Mouse (Mus musculus) frontal cortex, adult 2 months (tissue): ENCODE measurements around the gene Hoxa6. TPM values are rescaled to one million over a fixed set of nuclear protein-coding genes. Genes with fewer than 3 reads are reported as not detected.

Experiments used
- DNase-seq, 2 experiments: peaks; one replicate each; pipeline ENCODE4 v3.0.0; 2022; ENCODE audit warnings: low spot score in 1 of 2; ENCODE audit errors: extremely low spot score in 1 of 2
- polyA plus RNA-seq: library from polyadenylated mRNA; depleted of rRNA; stranded (reverse); fragments of >200 nt; gene quantifications from 2 replicates; pipeline ENCODE4 v1.2.3, GENCODE M21; 2012

Hoxa6 gene
- polyA plus RNA-seq, 1 experiment = not detected

DNA sequence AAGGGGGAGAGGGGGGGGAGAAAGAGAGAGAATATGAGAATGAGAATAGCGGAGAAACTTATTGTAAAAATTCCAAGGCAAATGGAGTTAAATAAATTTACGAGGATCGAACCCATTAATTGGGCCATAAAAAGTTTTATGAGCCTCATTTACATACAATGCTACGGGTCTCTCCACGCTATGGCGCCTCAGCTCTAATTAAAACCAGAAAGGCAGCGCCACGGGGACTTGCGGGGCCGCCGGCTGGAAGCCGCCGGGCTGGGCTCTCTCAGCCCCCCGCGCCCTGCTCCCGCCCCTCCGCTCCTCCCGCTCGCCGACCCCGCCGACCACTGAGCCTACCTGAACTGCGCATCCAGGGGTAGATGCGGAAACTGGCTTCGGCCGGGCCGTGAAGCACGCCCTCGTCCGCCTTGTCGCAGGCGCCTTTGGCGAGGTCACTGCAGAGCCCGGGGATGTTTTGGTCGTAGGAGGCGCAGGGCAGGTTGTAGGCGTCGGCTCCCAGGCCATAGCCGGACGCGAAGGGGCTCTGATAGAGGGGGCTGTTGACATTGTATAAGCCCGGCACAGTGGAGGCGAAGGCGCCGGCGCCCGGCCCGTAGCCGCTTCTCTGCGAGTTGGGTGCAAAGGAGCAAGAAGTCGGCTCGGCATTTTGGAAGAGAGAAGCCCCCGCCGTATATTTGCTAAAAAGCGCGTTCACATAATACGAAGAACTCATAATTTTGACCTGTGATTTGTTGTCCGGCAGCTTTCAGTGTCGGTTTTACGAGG, 8.4 kb upstream of the Hoxa6 start:
- DNase-seq = no peak

DNA sequence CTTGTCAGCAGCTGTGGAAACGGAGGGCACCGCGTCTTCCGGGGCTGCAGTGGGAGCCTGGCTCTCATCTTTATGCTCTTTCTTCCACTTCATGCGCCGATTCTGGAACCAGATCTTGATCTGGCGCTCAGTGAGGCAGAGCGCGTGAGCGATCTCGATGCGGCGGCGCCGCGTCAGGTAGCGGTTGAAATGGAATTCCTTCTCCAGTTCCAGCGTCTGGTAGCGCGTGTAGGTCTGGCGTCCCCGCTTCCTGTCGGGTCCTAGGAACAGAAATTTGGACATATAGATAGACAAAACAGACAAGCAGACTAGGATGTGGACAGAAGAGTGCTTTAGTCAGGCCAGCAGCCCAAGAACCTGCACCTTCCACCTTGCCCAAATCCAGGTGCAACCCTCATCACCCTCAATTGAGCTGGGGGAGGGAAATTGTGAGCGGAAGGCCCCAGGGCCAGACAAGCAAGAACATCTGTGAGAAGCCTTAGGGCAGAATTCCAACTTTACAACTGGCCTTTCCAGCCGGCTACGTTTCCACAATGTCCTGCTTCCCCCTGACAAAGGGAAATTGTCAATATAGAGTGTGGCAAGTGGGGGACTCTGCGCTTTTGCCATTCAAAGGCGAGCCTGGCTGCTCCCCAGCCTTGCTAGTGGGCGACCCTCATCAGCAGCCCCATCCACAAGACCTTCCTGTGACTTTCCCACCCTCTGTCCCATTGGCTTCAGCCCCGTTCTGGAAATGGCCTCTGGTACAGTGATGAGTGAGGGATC, 7.4 kb upstream of the Hoxa6 start:
- no peak for DNase-seq

DNA sequence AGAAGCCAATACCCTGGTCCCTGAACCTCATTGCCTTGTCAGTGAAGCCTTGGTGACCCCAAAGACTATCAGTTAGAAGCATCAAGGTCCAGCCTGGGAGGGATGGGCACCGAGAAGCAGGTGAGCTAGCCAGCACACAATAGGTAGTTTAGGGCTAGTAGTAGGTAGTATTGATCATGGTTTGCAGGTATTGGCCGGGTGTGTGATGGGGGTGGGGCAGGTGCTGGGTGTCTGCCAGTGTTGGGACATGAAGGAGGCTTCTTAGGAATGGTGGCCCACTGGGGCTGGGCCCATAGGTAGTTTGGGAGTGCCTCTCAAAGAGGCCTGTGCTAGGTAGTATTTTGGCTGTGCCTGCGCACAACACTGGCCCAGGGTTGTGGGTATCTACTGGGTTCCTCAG, 6.5 kb upstream of the Hoxa6 start:
- DNase-seq = no peak

DNA sequence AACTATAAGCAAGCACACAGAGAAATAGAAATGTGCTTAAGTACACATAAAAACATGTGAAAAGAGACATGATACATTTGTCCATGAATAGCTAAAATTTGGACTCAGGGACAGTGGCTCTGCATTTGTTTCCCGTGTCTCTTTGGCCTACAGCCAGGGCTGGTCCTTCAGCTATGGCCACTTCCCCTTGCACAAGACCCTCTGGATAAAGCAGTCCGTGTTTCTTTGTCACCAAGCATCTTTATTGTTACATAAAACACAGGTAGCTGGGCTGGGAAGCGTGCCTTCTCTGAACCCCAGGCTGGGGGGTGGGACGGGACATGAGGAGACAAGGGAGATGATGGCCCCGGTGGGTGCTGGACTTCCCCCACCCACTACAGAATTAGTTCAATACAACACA, 5.7 kb upstream of the Hoxa6 start:
- DNase-seq = no peak

DNA sequence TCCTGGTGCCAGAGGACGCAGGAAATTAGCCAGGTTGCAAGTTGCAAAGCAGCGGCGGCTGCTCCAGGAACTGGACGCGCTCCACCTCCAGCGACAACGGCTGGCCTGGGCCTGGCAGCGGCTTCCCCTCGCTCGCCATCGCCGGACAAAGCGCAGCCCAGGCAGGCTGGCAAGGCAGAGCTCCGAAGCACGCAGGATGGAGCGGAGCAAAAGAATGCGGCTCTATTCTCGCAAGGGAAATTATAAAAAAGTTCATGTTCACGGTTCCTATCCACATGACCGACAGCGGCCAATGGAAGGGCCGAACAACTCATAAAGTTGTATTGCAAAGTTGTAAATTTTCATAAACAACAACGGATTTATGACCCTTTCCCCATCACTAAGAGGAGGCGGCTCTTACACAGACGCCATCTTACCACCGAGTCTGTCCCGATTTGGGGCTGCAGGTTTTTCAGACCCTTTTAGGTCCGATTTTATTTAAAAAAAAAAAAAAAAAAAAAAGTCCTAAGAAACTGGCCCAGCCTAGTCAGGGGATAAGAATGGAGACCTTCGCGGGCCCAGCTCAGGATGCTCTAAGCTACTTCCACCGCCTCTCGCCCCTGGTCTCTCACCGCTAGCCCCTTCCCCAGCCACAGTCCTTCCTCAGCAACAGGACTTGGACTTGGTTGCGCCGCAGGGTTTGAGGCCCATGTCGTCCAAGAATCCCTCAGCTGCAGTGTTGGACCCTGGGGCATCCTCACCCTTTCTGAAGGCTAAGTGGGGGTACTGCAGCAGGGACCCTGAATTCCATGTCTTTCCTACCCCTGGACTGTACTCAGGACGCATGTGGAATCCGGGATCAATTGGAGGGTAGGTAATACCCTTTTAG, 4.8 kb upstream of the Hoxa6 start, which contains the start of the genes Hoxa3 and Gm28308:
TSS of gene Hoxa3 (minus strand) at position 218 of the 868 bp plus-strand sequence.
TSS of gene Gm28308 (minus strand) at position 221 of the 868 bp plus-strand sequence.
- DNase-seq = no peak

DNA sequence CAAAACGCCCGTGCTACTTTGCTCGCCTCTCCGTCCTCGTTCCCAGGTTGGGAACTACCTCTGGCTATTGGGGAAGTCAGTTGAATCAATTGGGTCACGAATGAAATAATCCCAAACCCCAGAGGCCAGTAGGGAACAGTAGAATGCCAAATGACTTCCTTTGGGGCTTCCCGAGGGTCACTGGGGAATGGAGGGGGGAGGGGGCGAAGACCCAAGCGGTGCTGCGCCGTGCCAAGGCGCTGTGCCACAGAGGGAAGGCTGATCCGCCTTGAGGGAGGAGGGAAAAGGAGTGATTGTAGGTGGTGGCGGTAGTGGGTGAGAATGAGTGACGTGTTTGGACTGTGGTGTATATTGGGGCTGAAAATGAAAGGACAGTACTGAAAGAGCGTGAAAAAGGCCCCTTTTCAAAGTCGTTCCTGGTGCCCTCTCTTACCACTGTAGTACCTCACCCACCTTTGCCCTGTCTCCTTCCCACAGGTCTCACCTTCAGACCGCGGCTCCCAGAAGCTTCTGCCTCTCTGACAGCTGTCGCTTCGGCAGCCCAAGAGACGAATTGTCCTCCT, 4.1 kb upstream of the Hoxa6 start:
- DNase-seq = no peak

DNA sequence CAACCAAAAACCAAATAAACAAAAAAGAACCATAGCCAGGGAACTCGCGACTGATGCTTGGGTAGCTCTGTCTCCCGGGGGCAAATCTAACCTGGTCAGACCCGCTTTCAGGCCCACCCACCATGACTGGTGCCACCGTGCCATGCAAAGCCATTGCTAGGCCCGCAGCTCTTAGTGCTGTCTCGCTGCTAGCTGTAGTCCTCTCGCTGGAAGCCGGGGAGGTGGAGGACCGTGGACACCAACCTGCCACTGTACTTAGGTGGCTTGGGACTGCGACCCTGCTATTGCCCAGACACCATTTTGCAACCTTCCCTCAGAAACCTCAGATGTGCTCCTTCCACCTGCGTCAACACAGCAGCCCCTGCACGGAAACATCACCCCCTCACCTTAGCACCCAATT, 3.4 kb upstream of the Hoxa6 start:
- no peak for DNase-seq

DNA sequence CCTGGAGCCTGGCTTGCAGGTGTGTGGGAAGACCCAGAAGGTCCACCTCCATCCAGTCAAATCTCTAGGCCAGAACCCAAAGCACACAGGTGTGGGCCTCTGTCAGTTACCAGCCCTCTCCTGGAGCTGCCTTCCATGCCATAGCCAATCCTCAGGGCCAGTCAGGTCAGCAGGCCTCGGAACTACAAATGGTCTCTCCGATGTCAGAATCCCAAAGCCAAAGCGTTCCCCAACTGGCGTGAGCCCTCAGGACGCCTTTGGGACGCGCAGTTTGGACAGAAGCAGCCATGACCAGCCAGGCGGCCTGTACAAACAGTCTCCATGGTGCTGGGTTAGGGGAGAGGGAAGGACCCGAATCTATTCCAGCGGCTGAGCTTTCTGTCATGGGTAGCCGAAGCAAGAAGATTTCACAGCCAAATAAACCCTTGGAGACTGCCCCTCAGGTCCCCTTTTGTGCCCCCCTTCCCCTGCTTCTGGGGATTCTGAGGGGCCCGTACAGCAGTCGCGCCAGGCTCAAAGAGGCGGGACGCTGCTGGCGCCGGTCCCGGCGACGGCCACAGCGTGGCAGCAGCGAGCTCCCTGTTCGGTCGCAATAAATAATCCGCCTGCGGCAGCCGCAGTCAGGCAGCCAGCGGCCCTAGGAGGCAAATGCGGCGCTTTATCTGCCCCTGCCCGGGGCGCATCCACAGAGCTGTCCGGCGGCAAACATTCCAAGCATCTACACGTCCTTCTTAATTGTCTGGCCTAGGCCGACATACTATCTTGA, 2.8 kb upstream of the Hoxa6 start:
- DNase-seq = peak in 1 of 2 experiments; percentile 52

DNA sequence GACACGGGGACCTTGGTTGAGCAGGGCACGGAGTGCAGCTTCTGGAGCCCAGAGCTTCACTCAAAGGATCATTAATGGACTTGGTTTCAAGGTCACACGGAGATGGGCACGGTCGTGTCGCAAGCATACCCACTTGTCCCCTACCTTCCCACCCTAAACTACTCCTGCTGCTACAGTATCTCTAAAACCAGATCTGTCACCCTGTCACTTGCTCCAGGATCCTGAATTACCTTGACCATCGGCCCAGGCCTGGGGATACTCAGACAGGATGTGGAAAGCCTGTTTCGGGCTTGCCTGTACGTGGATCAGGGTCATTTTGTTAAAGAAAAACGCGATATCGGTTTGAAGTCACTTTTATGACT, 1.1 kb upstream of the Hoxa6 start:
- no peak for DNase-seq

DNA sequence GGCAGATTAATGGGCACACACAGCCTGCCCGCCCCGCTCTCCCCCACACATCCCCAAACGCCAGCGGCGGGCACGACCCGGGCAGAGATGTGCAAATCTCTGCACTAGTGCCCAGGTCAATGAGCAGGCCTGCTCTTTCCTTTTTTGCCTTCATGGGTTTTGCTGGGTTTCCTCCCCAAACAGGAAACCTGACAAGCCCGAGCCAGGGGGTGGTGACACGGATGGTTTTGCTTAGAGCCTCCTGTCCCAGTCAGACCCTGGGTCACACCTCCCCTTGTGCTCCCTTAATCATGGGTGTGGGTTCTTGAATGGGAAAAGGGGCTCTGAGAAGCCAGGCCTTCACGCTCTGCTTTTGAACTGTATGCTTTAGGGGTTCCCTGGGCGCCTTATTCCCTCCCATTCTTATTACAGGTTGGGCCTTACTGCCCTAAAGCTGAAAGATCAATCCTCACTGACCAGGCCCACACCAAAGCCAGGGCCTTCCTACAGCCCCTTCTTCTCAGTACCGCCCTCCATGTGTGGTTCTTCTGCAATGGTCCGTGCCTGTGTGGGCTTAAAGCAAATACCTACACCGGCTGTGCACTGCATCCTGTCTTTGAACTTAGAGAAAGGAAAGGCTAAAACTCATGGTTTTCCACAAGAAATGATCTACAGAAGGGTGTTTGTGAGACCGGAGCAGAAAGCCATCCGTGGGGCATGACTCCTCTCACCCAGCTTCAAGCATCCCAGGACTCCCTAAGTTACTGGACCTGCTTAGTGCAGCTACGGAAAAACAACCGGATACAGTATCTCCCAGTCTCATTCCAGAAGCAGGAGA, 554 bp upstream of the Hoxa6 start:
- no peak for DNase-seq

DNA sequence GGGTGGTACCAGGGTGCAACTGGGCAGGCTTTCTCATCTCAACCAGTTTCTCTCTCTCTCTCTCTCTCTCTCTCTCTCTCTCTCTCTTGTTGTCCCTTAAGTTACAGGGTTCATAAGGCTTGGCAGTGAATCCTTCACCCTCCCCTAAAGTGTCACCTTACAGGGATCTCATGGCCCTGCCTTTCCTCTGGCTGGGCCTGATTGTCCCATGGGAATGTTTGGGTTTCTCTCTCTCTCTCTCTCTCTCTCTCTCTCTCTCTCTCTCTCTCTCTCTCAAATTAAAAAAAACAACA, 892 bp downstream of the Hoxa6 start:
- no peak for DNase-seq

DNA sequence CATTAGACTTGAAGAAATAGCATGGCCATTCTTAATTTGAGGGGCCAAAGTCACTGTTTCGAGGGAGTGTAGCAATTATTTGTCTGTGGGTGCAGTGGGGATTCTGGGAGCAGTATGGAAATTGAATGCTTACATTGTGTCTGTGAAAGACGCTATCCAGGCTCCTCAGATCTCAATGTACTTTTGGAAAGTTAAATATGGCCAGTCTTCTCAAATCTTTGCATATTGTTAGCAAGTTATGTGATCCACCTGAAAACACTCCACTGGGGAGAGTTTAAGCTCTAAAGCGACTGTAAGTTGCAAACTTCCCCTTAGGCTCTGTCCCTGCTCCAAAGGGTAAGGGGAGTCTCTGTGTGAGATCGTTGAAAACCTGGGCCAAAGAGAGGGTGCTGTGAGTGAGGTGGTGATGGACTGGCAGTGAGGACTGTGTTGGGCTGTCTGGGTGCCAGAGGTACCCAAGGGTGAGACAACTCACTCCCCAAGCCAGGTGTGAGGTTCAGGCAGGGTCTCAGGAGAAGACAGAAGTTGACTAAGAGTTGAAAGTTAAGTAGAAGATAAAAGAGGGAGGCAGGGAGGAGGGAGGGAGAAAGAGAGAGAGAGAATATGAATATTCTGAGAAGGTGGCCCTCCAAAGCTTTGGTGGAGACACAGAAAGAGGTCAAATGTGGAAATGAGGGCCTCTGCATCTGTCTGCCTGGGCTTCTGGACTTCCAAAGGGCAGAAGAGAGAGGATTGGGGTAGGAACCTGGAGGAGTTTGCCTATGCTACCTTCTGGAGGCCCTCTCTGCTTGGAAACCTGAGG, 1.4 kb downstream of the Hoxa6 start:
- DNase-seq = no peak

DNA sequence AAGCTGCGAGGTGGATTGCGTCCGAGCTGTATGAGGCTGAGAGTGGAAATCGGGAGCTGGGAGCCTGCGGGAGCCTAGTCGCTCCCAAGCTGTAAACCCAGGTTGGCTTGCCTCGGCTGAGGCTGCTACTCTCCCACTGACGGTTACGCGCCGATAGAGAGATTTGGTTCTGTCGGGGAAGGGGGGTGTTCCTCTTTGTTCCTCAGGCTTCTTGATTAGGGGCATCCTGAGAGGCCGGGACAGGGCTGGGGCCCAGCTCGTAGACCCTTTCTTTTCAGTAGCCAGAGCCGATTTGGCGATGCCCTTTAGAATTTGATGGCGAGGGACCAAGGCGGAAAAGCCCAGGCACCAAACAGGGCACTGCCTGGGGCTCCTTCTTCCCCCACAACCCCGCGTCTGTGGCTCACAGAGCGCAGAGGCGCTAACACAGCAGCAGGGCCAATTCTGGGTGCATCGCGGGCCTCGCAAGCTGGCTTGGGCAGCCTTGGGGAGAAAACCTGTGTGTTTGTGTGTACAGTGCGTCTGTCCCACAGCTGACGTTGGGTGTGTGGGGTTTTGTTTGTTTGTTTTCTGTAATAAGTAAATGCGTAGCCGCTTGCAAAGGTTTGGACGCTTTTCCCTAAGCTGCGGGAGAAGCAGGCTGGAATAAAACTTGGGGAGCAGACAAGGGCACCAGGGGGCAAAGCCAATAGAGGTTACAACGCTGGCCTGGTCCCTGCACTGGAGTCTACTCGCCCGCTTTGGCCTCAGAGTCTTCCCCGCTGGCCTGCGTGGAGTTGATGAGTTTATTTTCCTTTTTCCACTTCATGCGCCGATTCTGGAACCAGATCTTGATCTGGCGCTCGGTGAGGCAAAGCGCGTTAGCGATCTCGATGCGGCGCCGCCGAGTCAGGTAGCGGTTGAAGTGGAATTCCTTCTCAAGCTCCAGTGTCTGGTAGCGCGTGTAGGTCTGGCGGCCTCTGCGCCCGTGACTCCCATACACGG, 2.6 kb downstream of the Hoxa6 start:
- DNase-seq = no peak

DNA sequence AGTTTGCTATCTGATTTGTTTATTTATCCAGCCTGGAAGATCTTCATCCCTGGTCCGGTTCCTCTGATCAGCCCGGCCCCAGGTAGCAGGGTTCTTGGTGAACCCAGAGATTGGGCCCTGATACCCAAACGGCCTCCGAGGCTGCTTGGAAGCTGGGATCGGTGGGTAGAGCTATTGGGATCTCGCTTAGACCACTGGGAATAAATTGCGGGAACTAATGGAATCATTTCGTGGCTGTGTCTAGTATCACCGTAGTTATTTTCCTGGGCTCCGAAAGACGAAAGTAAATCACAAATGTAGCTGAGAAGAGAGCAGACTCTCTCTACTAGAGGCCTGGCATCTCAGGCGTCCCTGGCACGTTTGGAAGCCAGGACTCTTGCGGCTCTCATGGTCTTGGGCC, 3.3 kb downstream of the Hoxa6 start:
- DNase-seq = no peak

DNA sequence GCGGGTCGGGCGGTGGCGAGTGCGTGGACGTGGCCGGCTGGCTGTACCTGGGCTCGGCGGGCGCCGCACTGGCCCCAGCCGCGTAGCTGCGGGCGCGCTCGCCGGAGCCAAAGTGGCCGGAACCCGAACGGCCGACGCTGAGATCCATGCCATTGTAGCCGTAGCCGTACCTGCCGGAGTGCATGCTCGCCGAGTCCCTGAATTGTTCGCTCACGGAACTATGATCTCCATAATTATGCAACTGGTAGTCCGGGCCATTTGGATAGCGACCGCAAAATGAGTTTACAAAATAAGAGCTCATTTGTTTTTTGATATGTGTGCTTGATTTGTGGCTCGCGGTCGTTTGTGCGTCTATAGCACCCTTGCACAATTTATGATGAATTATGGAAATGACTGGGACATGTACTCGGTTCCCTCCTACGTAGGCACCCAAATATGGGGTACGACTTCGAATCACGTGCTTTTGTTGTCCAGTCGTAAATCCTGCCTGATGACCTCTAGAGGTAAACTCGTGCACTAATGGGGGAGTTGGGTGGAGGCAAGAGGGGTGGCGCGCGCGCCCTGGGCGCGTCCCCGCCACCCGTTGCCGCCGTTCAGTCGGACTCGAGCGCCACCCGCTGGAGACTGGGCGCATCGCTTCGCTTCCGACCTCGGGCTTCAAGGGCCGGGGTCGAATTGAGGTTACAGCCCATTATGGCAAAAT, 4.3 kb downstream of the Hoxa6 start, which contains the start of gene Hoxa5:
TSS of gene Hoxa5 (minus strand) at position 538 of the 703 bp plus-strand sequence.
- no peak for DNase-seq

DNA sequence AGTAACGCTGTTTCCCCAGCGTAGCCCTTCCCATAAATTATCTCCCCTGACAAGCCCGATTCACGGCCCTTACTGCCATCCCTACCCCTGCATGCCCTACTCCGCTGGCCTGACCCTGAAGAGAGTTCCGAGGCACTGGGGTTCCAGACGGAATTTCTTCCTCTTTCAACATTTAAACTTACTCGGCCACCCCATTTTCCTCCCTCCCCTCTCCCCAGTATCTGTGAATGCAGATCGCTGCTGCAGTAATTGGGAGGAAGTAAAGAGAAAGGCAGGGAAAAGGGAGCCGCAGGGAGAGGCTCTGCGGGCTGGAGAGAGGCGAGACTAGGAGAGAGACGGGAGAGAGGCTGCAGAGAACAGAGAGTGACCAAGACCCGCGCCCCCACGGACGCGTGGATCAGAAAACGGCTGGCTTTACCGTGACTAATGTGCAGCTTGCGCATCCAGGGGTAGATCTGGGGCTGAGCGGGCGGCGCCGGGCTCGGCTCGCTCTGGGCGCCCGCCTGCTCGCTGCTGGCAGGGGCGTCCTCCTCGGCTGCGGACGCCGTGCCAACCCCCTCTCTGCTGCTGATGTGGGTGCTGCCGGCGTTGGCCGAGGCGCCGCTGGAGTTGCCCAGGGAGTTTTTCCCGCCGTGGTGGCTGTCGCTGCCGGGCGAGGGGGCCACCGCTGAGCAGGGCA, 5.0 kb downstream of the Hoxa6 start:
- DNase-seq = no peak
